Mouse (Mus musculus) layer of hippocampus, adult 11-12 months (tissue): Measurements from ENCODE around the gene Ccdc105.

Experiments used
- DNase-seq: peaks from one replicate; pipeline ENCODE4 v3.0.0; 2022; ENCODE audit warnings: low spot score

Ccdc105 gene

DNA sequence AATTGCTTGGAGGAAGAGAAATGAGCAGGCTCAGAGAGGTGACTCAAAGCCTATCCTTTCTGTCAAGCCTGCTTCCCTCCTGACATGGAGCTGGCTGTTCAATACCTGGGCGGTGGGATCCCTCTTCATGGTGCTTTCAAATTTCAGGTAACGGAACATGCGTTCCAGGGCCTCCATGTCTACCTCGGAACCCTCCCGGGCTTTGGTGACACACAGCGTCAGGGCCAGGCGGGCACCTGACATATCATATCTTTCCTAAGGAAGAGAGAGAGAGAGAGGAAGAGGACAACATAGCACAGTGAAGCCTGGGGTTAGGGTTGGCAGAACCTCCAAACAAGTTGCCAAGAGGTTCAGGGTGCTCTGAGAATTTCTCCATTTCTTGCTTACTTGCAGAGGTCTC lies 37.7 kb downstream of the Ccdc105 start:
- DNase-seq, result no peak

GRCm38 (mm10) chr10:78714129-78714528 lies 38.7 kb downstream of the Ccdc105 start:
- DNase-seq, result no peak

- DNase-seq, result no peak
Observed at GRCm38 (mm10) chr10:78710706-78711105, 42.2 kb downstream of the Ccdc105 start.

GRCm38 (mm10) chr10:78700881-78701280 lies 52.0 kb downstream of the Ccdc105 start:
- no peak for DNase-seq
